ENCODE assay signal across 10 mouse cellular contexts in genomic region chr14:71128495-71128894, GRCm38 (mm10).
DNase-seq lines count a peak whose midpoint lies in the region; ATAC-seq lines count a peak whose summit lies in the region.
"Had no signal": no experiment of that assay in that cellular context is flagged by ENCODE, and none has a peak within 500 bp of the region (broad histone marks: within the 10 kb centered on the region; RNA-seq: fewer than 3 reads in every experiment).

No protein-coding gene starts in this region.

- no peaks in the 10 kb centered on the region for H3K4me1 ChIP-seq in intestine, embryonic 15.5 days (replicated peaks)

- H3K9ac ChIP-seq in intestine, embryonic 15.5 days: no peak overlapping the region
- H3K9ac ChIP-seq: hindbrain, embryonic 15.5 days; neural tube, embryonic 15.5 days had no signal

- no peak for ATAC-seq in intestine, embryonic 15.5 days

- no peaks in the 10 kb centered on the region for H3K9me3 ChIP-seq in intestine, embryonic 15.5 days
- H3K9me3 ChIP-seq: hindbrain, embryonic 15.5 days; neural tube, embryonic 15.5 days had no signal

- 79% methylated on average over 3 of the region's 3 CpGs for whole genome bisulfite sequencing in intestine, embryonic 15.5 days

- DNase-seq in cerebellum, adult 11-12 months: peak; percentile 25
- no peak for DNase-seq in cerebellum, postnatal 25 days
- DNase-seq in 3T3-L1 (ENCODE audit: low read depth, low spot score): peak; percentile 93
- peak; percentile 14 for DNase-seq in gastrocnemius, postnatal 10 days
- DNase-seq in layer of hippocampus, postnatal 36 days: peak; percentile 13 to 23
- DNase-seq in yolk sac, embryonic 10.5 days (ENCODE audit: low spot score): no peak
- DNase-seq in spleen, postnatal 36 days (ENCODE audit: low spot score in 2 of 2): no peak

- no peak overlapping the region for H3K4me3 ChIP-seq in intestine, embryonic 15.5 days (replicated peaks)
- H3K4me3 ChIP-seq: hindbrain, embryonic 15.5 days; neural tube, embryonic 15.5 days had no signal

- no peak overlapping the region for H3K27ac ChIP-seq in intestine, embryonic 15.5 days
- H3K27ac ChIP-seq: hindbrain, embryonic 15.5 days; neural tube, embryonic 15.5 days had no signal

- H3K4me2 ChIP-seq in intestine, embryonic 15.5 days (replicated peaks): no peak overlapping the region
- H3K4me2 ChIP-seq: hindbrain, embryonic 15.5 days; neural tube, embryonic 15.5 days had no signal

- no peaks in the 10 kb centered on the region for H3K27me3 ChIP-seq in intestine, embryonic 15.5 days (replicated peaks)
- H3K27me3 ChIP-seq: hindbrain, embryonic 15.5 days; neural tube, embryonic 15.5 days had no signal

- no peaks in the 10 kb centered on the region for H3K36me3 ChIP-seq in intestine, embryonic 15.5 days
- H3K36me3 ChIP-seq: hindbrain, embryonic 15.5 days; neural tube, embryonic 15.5 days had no signal

Comparison
In these comparisons a context has a peak if more than half of its experiments do, and no peak if none do; other contexts are left out.
1. DNase-seq: peak in cerebellum, adult 11-12 months (single experiment), 3T3-L1 (single experiment), gastrocnemius, postnatal 10 days (single experiment) and layer of hippocampus, postnatal 36 days (2 of 2); none in cerebellum, postnatal 25 days (0 of 2), yolk sac, embryonic 10.5 days (single experiment) and spleen, postnatal 36 days (0 of 2).